Mouse (Mus musculus) Patski (cell line): ENCODE measurements around the gene Slc12a6. TPM values are rescaled to one million over a fixed set of nuclear protein-coding genes. Genes with fewer than 3 reads are reported as not detected.
"Not testable (repeated sequence)": the region's sequence is repeated elsewhere in the genome, so short reads cannot be mapped to it uniquely, and the experiment has no call there.

ENCODE experiments used
- ATAC-seq: fragments of 100-300 bp; one replicate; pipeline ENCODE4 v1.8.0; 2021
- CTCF ChIA-PET: fragments of 350-600 bp; sonication (Branson Sonifier 250); formaldehyde crosslinking; loops from one replicate; lab custom pipeline; 2022; ENCODE audit warnings: inconsistent platforms; lab: Charles Lee
- POLR2A ChIA-PET: fragments of 350-600 bp; sonication (Branson Sonifier 250); formaldehyde crosslinking; loops from one replicate; lab custom pipeline; 2022; ENCODE audit warnings: antibody characterized with exemption, inconsistent platforms; lab: Charles Lee
- DNase-seq: peaks from one replicate; pipeline ENCODE4 v3.0.0-alpha.2; 2011; ENCODE audit warnings: low read depth, low spot score
- H3K27me3 ChIP-seq: fragments of 371-371 bp; one replicate; pipeline ENCODE4 v1.5.1; 2021
- CTCF ChIP-seq: fragments of 100-300 bp; IDR thresholded peaks from one replicate; pipeline ENCODE4 v1.5.1; 2021
- in situ Hi-C: fragments of 300-500 bp; cut with MboI; formaldehyde crosslinking; loops from 3 replicates; pipeline ENCODE4 v1.11.1; 2018; ENCODE audit warnings: low pct_unique_long_range_greater_than_20kb, mixed read lengths
- polyA plus RNA-seq: library from polyadenylated mRNA; unstranded; gene quantifications from one replicate; pipeline ENCODE4 v1.2.3, GENCODE M21; 2021

Slc12a6 gene
- polyA plus RNA-seq, 1 experiment from 2014 or later: 25.5 TPM

DNA sequence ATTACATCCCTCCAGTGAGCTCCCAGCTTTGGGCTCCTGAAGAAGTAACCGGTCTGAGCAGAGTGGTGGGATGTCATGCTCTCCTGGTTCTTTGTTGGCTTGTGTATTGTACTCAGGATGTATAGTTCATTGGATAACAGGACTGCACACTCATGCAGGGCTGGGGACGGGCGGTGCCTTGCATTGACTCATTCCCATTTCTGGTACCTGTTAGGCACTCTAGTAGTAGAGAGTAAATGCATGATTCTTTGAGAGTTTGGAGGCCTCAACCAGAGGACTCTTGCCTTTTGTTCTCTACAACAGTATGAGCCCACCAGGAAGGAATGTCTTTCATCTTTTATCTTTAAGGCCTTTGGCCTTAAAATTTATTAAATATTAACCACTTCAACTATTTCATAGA, 11.2 kb downstream of the Slc12a6 start:
- DNase-seq: no peak
- POLR2A ChIA-PET: no interaction called here
- CTCF ChIA-PET: no interaction called here
- ATAC-seq: no peak
- in situ Hi-C loops: no loop called here
- no peak for TF ChIP-seq CTCF
- no peaks in the 10 kb centered on the region for H3K27me3 ChIP-seq

- no peaks in the 10 kb centered on the region for H3K27me3 ChIP-seq
- no peak for TF ChIP-seq CTCF
- in situ Hi-C loops: no loop called here
- CTCF ChIA-PET: interaction anchor here (0.9 to 2.8 kb wide), 2 partner anchors 25 to 76 kb away, joined by 3 to 8 read pairs; no protein-coding TSS in a partner anchor
- DNase-seq (no peak), ATAC-seq (no peak)
- POLR2A ChIA-PET: no interaction called here
Measured at GRCm38 (mm10) chr2:112282846-112283245, 17.2 kb downstream of the Slc12a6 start.

DNA sequence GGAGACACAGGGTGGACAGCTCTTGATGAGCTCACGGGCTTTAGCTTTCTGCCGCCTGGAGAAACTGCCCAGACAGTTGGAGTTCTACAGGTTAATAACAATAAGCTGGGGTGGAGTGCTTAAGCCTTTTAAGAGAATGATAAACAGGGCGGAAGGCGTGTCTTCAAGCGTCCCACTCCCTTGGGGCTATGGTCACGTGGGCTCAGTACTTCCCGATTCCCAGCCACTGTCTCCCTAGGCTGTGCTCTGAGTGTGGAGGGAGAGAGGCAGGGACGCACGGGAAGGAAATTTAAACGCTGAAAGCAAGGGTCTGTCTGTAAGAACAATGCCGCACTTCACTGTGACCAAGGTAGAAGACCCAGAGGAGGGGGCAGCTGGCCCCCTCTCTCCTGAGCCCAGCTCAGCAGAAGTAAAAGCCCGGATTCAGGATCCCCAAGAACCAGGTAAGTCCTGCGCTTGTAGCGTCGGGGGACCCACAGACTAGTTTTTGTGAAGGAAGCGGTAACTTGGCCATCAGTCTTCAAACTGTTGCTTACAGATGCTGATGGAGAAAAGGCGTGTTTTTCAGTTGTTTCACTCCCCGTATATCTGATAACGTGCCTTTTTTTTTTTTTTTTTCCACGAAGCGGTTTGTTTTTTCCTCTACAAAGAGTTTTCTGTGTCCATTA, 18.9 kb downstream of the Slc12a6 start:
- ChIA-PET CTCF (interaction anchor here (1.3 to 2.8 kb wide), 3 partner anchors 12 to 24 kb away, joined by 3 to 8 read pairs (median 3); no protein-coding TSS in a partner anchor), POLR2A (interaction anchor here (0.7 to 1.0 kb wide), 2 partner anchors 18 to 28 kb away, joined by 6 read pairs; partner anchors contain the start of genes Gm21985 and Slc12a6)
- in situ Hi-C loops: no loop called here
- no peaks in the 10 kb centered on the region for H3K27me3 ChIP-seq
- DNase-seq: no peak
- no peak for TF ChIP-seq CTCF
- peak; percentile 98 for ATAC-seq

DNA sequence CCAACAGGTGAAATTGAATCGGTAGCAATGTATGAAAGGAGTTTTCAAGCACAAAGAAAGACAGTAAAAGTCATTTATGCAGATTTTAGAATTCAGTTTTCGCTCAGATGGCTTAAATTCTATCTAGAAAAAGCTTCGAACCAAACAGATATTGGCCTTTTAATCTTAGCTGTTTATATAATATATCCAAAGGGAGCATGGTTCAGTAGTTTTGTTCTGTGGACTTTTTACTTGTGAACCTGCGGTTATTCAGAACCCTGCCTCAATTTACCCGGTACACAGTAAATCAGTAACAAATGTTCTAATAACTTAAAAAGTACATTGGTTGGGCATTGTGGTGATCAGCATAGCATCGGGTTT, 19.4 kb downstream of the Slc12a6 start:
- POLR2A ChIA-PET: interaction anchor here (0.7 to 1.0 kb wide), 2 partner anchors 18 to 29 kb away, joined by 6 read pairs; partner anchors contain the start of genes Gm21985 and Slc12a6
- in situ Hi-C loops: no loop called here
- TF ChIP-seq CTCF: no peak
- DNase-seq (no peak), ATAC-seq (no peak)
- CTCF ChIA-PET: interaction anchor here (1.3 to 2.8 kb wide), 3 partner anchors 11 to 23 kb away, joined by 3 to 8 read pairs (median 3); no protein-coding TSS in a partner anchor
- H3K27me3 ChIP-seq: no peaks in the 10 kb centered on the region

- H3K27me3 ChIP-seq, ATAC-seq, DNase-seq, in situ Hi-C loops, CTCF ChIA-PET, POLR2A ChIA-PET: not testable (repeated sequence)
Measured at GRCm38 (mm10) chr2:112286062-112286461, 20.4 kb downstream of the Slc12a6 start.

- ATAC-seq (no peak), DNase-seq (no peak)
- ChIA-PET POLR2A (no interaction called here), CTCF (interaction anchor here (2.2 kb wide), 1 partner anchor 11 kb away, joined by 9 read pairs; no protein-coding TSS in a partner anchor)
- no peak for TF ChIP-seq CTCF
- in situ Hi-C loops: no loop called here
- no peaks in the 10 kb centered on the region for H3K27me3 ChIP-seq
Measured at GRCm38 (mm10) chr2:112287059-112287458, 21.4 kb downstream of the Slc12a6 start.

DNA sequence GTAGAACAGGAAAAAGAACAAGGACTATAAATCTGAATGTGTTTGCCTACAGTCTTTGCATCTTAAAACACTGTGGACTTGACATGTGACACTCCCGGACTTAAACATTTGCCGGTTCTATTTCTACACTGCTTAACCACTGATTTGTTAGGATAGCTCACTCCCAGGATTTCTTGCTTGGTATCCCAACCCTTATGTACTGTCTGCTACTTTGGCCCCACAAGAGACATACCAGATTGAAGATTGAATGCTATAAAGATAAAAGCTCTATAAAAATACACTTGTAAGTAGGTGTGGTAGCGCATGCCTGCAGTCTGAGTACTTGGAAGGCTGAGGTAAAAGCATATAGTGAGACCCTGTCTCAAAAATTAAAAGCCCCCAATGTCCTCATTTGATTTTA, 23.9 kb downstream of the Slc12a6 start:
- TF ChIP-seq CTCF: no peak
- in situ Hi-C loops: no loop called here
- CTCF ChIA-PET: interaction anchor here (0.9 to 2.6 kb wide), 2 partner anchors 11 to 18 kb away, joined by 3 to 7 read pairs; no protein-coding TSS in a partner anchor
- DNase-seq (no peak), ATAC-seq (no peak)
- no peaks in the 10 kb centered on the region for H3K27me3 ChIP-seq
- POLR2A ChIA-PET: interaction anchor here (0.8 kb wide), 1 partner anchor 9 kb away, joined by 3 read pairs; no protein-coding TSS in a partner anchor

DNA sequence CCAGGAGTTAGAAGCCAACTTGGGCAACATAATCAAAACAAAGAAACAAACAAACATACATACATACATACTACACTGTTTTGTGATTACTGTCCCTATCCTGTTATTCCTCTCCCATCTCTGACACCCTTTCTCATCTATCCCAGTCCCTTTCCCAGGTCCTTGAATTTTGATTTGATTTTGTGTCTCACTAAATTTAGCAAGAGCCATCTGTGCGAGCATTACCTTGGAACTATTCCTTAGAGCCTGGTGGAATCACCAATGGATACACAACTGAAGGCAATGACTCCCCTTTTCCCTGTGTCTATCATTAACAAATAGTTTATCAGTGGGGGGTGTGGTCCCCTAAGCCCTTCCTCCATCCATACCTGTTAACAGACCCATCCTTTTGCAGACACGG, 27.2 kb downstream of the Slc12a6 start:
- DNase-seq (no peak), ATAC-seq (no peak)
- CTCF ChIA-PET: interaction anchor here (1.5 kb wide), 1 partner anchor 14 kb away, joined by 4 read pairs; no protein-coding TSS in a partner anchor
- POLR2A ChIA-PET: no interaction called here
- H3K27me3 ChIP-seq: no peaks in the 10 kb centered on the region
- in situ Hi-C loops: no loop called here
- TF ChIP-seq CTCF: no peak

GRCm38 (mm10) chr2:112296211-112296610, 30.6 kb downstream of the Slc12a6 start:
- ChIA-PET POLR2A (no interaction called here), CTCF (interaction anchor here (0.9 to 1.0 kb wide), 2 partner anchors 11 to 29 kb away, joined by 3 read pairs; no protein-coding TSS in a partner anchor)
- DNase-seq (no peak), ATAC-seq (no peak)
- in situ Hi-C loops: no loop called here
- no peak for TF ChIP-seq CTCF
- no peaks in the 10 kb centered on the region for H3K27me3 ChIP-seq

DNA sequence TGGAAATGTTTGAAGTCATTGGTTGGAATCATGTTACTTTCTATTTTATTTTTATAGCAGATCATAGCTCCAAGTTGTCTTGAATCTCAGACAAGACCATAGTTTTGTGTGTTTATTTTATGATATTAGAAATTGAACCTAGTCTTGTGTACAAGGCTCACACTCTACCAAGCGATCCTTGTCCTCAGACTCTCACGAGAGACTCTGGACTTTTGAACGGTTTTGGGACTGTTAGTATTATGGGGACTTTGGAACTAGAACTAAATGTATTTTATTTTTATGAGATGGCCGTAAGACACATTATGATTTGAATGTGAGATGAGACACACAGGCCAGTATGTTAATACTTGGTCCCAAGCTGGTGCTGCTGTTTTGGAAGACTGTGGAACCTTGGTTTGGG, 32.6 kb downstream of the Slc12a6 start:
- in situ Hi-C loops: no loop called here
- no peak for TF ChIP-seq CTCF
- CTCF ChIA-PET: interaction anchor here (1.0 to 2.9 kb wide), 4 partner anchors 9 to 50 kb away, joined by 3 to 9 read pairs (median 4); no protein-coding TSS in a partner anchor
- H3K27me3 ChIP-seq: no peaks in the 10 kb centered on the region
- DNase-seq: no peak
- ATAC-seq: no peak
- POLR2A ChIA-PET: interaction anchor here (0.9 kb wide), 1 partner anchor 9 kb away, joined by 3 read pairs; no protein-coding TSS in a partner anchor

DNA sequence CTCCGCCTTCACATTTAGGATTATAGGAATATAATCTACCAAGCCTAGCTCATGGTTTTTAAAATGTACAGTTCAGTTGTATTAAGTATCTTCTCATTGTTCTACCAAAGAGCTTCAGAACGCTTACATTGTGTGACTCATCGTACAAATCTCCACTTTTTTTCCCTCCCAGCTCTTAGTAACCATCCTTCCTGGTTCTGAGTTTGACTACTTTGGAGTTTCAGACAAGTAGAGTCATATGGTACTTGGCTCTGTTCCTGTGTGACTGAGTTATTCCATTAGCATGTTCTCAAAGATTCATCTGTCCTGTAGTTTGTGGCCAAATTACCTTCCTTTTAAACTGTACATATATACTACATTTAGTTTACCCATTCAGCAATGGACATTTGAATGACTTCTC, 43.0 kb downstream of the Slc12a6 start:
- ATAC-seq (peak; percentile 83), DNase-seq (no peak)
- no peak for TF ChIP-seq CTCF
- ChIA-PET CTCF (interaction anchor here (1.1 to 4.0 kb wide), 5 partner anchors 20 to 50 kb away, joined by 3 to 12 read pairs (median 7); no protein-coding TSS in a partner anchor), POLR2A (no interaction called here)
- H3K27me3 ChIP-seq: no peaks in the 10 kb centered on the region
- in situ Hi-C loops: no loop called here
